In genomic region chr14:57664822-57665627, GRCm38 (mm10) we compare ENCODE assay signal across 8 mouse cellular contexts. TPM values are rescaled to one million over a fixed set of nuclear protein-coding genes. Genes with fewer than 3 reads are reported as not detected.
DNase-seq lines count a peak whose midpoint lies in the region; ATAC-seq and TF ChIP-seq lines count a peak whose summit lies in the region.

Xpo4 (minus strand) TSS chr14:57665430.

- H3K9me3 ChIP-seq in heart, embryonic 10.5 days = no peaks in the 10 kb centered on the region
- H3K9me3 ChIP-seq in kidney, embryonic 15.5 days (replicated peaks) = no peaks in the 10 kb centered on the region
- no peaks in the 10 kb centered on the region for H3K9me3 ChIP-seq in limb, embryonic 15.5 days
- H3K9me3 ChIP-seq in midbrain, postnatal 0 days (ENCODE audit: low read length) = no peaks in the 10 kb centered on the region

- under 1% methylated on average over 80 of the region's 80 CpGs for WGBS in heart, embryonic 10.5 days
- under 1% methylated on average over 80 of the region's 80 CpGs for WGBS in kidney, embryonic 15.5 days
- under 1% methylated on average over 80 of the region's 80 CpGs for WGBS in limb, embryonic 15.5 days
- WGBS in midbrain, postnatal 0 days = under 1% methylated on average over 76 of the region's 80 CpGs

- H3K9ac ChIP-seq in kidney, embryonic 15.5 days = peak within 1 kb of the TSS; percentile 76
- H3K9ac ChIP-seq in limb, embryonic 15.5 days = peak within 1 kb of the TSS; percentile 93
- H3K9ac ChIP-seq in midbrain, postnatal 0 days (replicated peaks; ENCODE audit: low read length, poor library complexity, severe bottlenecking) = peak within 1 kb of the TSS; percentile 86

- peak; percentile 4 for TF ChIP-seq CTCF in C2C12 (IDR thresholded peaks at IDR 0.05; ENCODE audit: control insufficient read depth, insufficient read depth, insufficient read length)
- no peak for TF ChIP-seq CTCF in embryonic fibroblast, embryonic 13.5 days (IDR thresholded peaks at IDR 0.05; ENCODE audit: borderline replicate concordance, insufficient read depth, low read length)
- TF ChIP-seq CTCF in midbrain, postnatal 0 days (IDR thresholded peaks at IDR 0.05) = peak; percentile 42; the same call in 1 of the 2 replicates

- DNase-seq in brain, adult 2 months (ENCODE audit: low read depth, low spot score) = peak; percentile 91
- DNase-seq in heart, embryonic 10.5 days (ENCODE audit: low spot score) = peak; percentile 92
- peak; percentile 87 for DNase-seq in midbrain, postnatal 0 days (ENCODE audit: low spot score)
- peak; percentile 87 to 89 for DNase-seq in spleen, postnatal 10 days (ENCODE audit: low spot score in 2 of 2)

- peak within 1 kb of the TSS; percentile 78 for H3ac ChIP-seq in C2C12 (ENCODE audit: control insufficient read depth, insufficient read length, low read depth)

- no peaks in the 10 kb centered on the region for H3K4me1 ChIP-seq in embryonic fibroblast, embryonic 13.5 days (ENCODE audit: control insufficient read depth, insufficient read depth, low read length)
- peaks cover 7% of the 10 kb centered on the region; the same call in 1 of the 2 replicates for H3K4me1 ChIP-seq in heart, embryonic 10.5 days
- peaks cover 19% of the 10 kb centered on the region for H3K4me1 ChIP-seq in kidney, embryonic 15.5 days
- H3K4me1 ChIP-seq in limb, embryonic 15.5 days = peaks cover 11% of the 10 kb centered on the region
- peaks cover 6% of the 10 kb centered on the region; the same call in 1 of the 2 replicates for H3K4me1 ChIP-seq in midbrain, postnatal 0 days (ENCODE audit: insufficient read depth, low read length)

- H3K27ac ChIP-seq in embryonic fibroblast, embryonic 13.5 days (ENCODE audit: insufficient read depth, low read length) = peak within 1 kb of the TSS; percentile 76
- peak within 1 kb of the TSS; percentile 99 for H3K27ac ChIP-seq in heart, embryonic 10.5 days
- peak within 1 kb of the TSS; percentile 95 for H3K27ac ChIP-seq in kidney, embryonic 15.5 days
- peak within 1 kb of the TSS; percentile 97 for H3K27ac ChIP-seq in limb, embryonic 15.5 days
- H3K27ac ChIP-seq in midbrain, postnatal 0 days (ENCODE audit: low read depth, low read length) = peak within 1 kb of the TSS; percentile 91

- H3K79me3 ChIP-seq in C2C12 (ENCODE audit: low read depth) = peaks cover 47% of the 10 kb centered on the region

- TF ChIP-seq POLR2A in embryonic fibroblast, embryonic 13.5 days (IDR thresholded peaks at IDR 0.05; ENCODE audit: low read depth, low read length) = peak; percentile 76

- peaks cover 64% of the 10 kb centered on the region for H3K79me2 ChIP-seq in C2C12 (ENCODE audit: control insufficient read depth, insufficient read depth)

- peak; percentile 97 for ATAC-seq in kidney, embryonic 15.5 days (replicated peaks; ENCODE audit: low FRiP score)
- ATAC-seq in limb, embryonic 15.5 days (ENCODE audit: insufficient number of reproducible peaks, low FRiP score, low TSS enrichment, low read depth) = peak; percentile 94
- peak; percentile 97 for ATAC-seq in midbrain, postnatal 0 days (ENCODE audit: low FRiP score)

- H3K27me3 ChIP-seq in C2C12 (ENCODE audit: control insufficient read depth, insufficient read depth, insufficient read length) = no peaks in the 10 kb centered on the region
- no peaks in the 10 kb centered on the region for H3K27me3 ChIP-seq in heart, embryonic 10.5 days (ENCODE audit: insufficient read depth, poor library complexity, severe bottlenecking)
- H3K27me3 ChIP-seq in kidney, embryonic 15.5 days = no peaks in the 10 kb centered on the region
- no peaks in the 10 kb centered on the region for H3K27me3 ChIP-seq in limb, embryonic 15.5 days
- no peaks in the 10 kb centered on the region for H3K27me3 ChIP-seq in midbrain, postnatal 0 days (ENCODE audit: insufficient read depth, low read length)

- peak within 1 kb of the TSS; percentile 81 for H3K4me2 ChIP-seq in kidney, embryonic 15.5 days
- H3K4me2 ChIP-seq in limb, embryonic 15.5 days = peak within 1 kb of the TSS; percentile 73
- H3K4me2 ChIP-seq in midbrain, postnatal 0 days (ENCODE audit: low read depth, low read length, poor library complexity, severe bottlenecking) = peak within 1 kb of the TSS; percentile 94

- H3K36me3 ChIP-seq in C2C12 (ENCODE audit: control insufficient read depth, insufficient read depth) = peaks cover 11% of the 10 kb centered on the region
- H3K36me3 ChIP-seq in heart, embryonic 10.5 days = no peaks in the 10 kb centered on the region
- H3K36me3 ChIP-seq in kidney, embryonic 15.5 days = peaks cover 3% of the 10 kb centered on the region; the same call in 1 of the 2 replicates
- H3K36me3 ChIP-seq in limb, embryonic 15.5 days = 0 out of 2 replicates have a peak, but pooled peaks cover 2% of the 10 kb centered on the region
- H3K36me3 ChIP-seq in midbrain, postnatal 0 days (ENCODE audit: insufficient read depth, low read length) = no peaks in the 10 kb centered on the region

- H3K4me3 ChIP-seq in C2C12 (ENCODE audit: insufficient read depth, poor library complexity, severe bottlenecking) = peak within 1 kb of the TSS; percentile 95
- peak within 1 kb of the TSS; percentile 77 for H3K4me3 ChIP-seq in embryonic fibroblast, embryonic 13.5 days (ENCODE audit: insufficient read depth, low read length)
- peak within 1 kb of the TSS; percentile 92 for H3K4me3 ChIP-seq in heart, embryonic 10.5 days
- H3K4me3 ChIP-seq in kidney, embryonic 15.5 days (replicated peaks) = peak within 1 kb of the TSS; percentile 83
- peak within 1 kb of the TSS; percentile 85 for H3K4me3 ChIP-seq in limb, embryonic 15.5 days
- peak within 1 kb of the TSS; percentile 88 for H3K4me3 ChIP-seq in midbrain, postnatal 0 days (ENCODE audit: low read depth, low read length)

TF ChIP-seq in C2C12, 6 proteins besides CTCF, POLR2A, EP300 and RAD21:
- TF ChIP-seq CEBPB (IDR thresholded peaks at IDR 0.05; ENCODE audit: low read depth) (no peak), MAX (IDR thresholded peaks at IDR 0.05) (peak; percentile 28), MYOD1 (IDR thresholded peaks at IDR 0.05; ENCODE audit: control insufficient read depth, insufficient read length, low read depth) (no peak)

RNA-seq across cellular contexts. Expression of gene Xpo4, which starts in this region (rescaled TPM):
- 5.3 TPM for polyA plus RNA-seq in C2C12 (2012; fragmentation: generic; extraction: Trizol)
- polyA plus RNA-seq in embryonic fibroblast, embryonic 13.5 days (2011; ENCODE audit: insufficient read length, low read depth, missing spikeins) = 27.7 and 29.5 TPM in 2 replicates
- polyA plus RNA-seq in heart, embryonic 10.5 days (2016; fragmentation: Nextera tagmentation; extraction: Ambion mirVana) = 23.5 and 24.9 TPM in 2 replicates
- polyA plus RNA-seq in kidney, embryonic 15.5 days (2015; fragmentation: Nextera tagmentation; extraction: Ambion mirVana) = 22.4 and 24.0 TPM in 2 replicates
- 18.7 and 19.1 TPM in 2 replicates for polyA plus RNA-seq in limb, embryonic 15.5 days (2015; fragmentation: Nextera tagmentation; extraction: Ambion mirVana)
- total RNA-seq in midbrain, postnatal 0 days (2014; rRNA removed) = 11.3 and 19.4 TPM in 2 replicates
- polyA plus RNA-seq in midbrain, postnatal 0 days (2015; fragmentation: Nextera tagmentation; extraction: Ambion mirVana) = 6.7 and 11.7 TPM in 2 replicates

Comparison
In these comparisons a context has a peak if more than half of its experiments do, and no peak if none do; other contexts are left out.
1. Peak in every context shown above with its lines: DNase-seq, ATAC-seq, H3K4me3 ChIP-seq and H3K27ac ChIP-seq.